18 mouse cellular contexts compared by ENCODE assay signal in genomic region chr2:26635489-26636324, GRCm38 (mm10). TPM values are rescaled to one million over a fixed set of nuclear protein-coding genes. Genes with fewer than 3 reads are reported as not detected.
DNase-seq lines count a peak whose midpoint lies in the region; ATAC-seq and TF ChIP-seq lines count a peak whose summit lies in the region.
"Had no signal": no experiment of that assay in that cellular context is flagged by ENCODE, and none has a peak within 500 bp of the region (broad histone marks: within the 10 kb centered on the region; RNA-seq: fewer than 3 reads in every experiment).

No protein-coding gene starts in this region.

- WGBS in intestine, embryonic 15.5 days, result 73% methylated on average over 21 of the region's 21 CpGs
- WGBS in intestine, postnatal 0 days, result 66% methylated on average over 21 of the region's 21 CpGs
- WGBS in limb, embryonic 15.5 days, result 75% methylated on average over 21 of the region's 21 CpGs

- dilution Hi-C loops in CH12.LX (cut with MboI; ENCODE audit: extremely low pct_ligation_motif_present, extremely low pct_unique_long_range_greater_than_20kb, low sequenced_read_pairs), result no loop called here

- no peak for TF ChIP-seq CTCF in intestine, postnatal 0 days (IDR thresholded peaks at IDR 0.05; ENCODE audit: low read depth)
- no peak for TF ChIP-seq CTCF in CH12.LX (conservative IDR thresholded peaks at IDR 0.05 in 1 of 2, IDR thresholded peaks at IDR 0.05 in 1 of 2; ENCODE audit: low read depth in 2 of 2, low read length in 2 of 2)
- no peak for TF ChIP-seq CTCF in G1E (IDR thresholded peaks at IDR 0.05; ENCODE audit: low read depth, low read length)

- in situ Hi-C loops in CH12.LX (cut with MboI; ENCODE audit: low pct_ligation_motif_present, low pct_unique_long_range_greater_than_20kb, low sequenced_read_pairs), result no loop called here

- TF ChIP-seq EP300 in CH12.LX (IDR thresholded peaks at IDR 0.05; ENCODE audit: low read length), result no peak

- no peak overlapping the region for H3K4me2 ChIP-seq in intestine, embryonic 15.5 days (replicated peaks)
- no peak overlapping the region for H3K4me2 ChIP-seq in intestine, postnatal 0 days (replicated peaks; ENCODE audit: low read depth)
- H3K4me2 ChIP-seq in CH12.LX (ENCODE audit: insufficient read depth, low read depth, poor library complexity, severe bottlenecking), result no peak overlapping the region
- no peak overlapping the region for H3K4me2 ChIP-seq in limb, embryonic 15.5 days

- peaks cover 31% of the 10 kb centered on the region for H3K4me1 ChIP-seq in intestine, embryonic 15.5 days (replicated peaks)
- 0 out of 2 replicates have a peak, but pooled peaks cover 8% of the 10 kb centered on the region for H3K4me1 ChIP-seq in intestine, postnatal 0 days (replicated peaks; ENCODE audit: control insufficient read depth, insufficient read depth, low read length)
- H3K4me1 ChIP-seq in CH12.LX (ENCODE audit: control insufficient read depth in 1 of 2, insufficient read depth in 2 of 2) (peaks cover 10 to 48% of the 10 kb centered on the region in 2 experiments), G1E (ENCODE audit: insufficient read depth, low read depth, low read length) (peaks cover 47% of the 10 kb centered on the region)
- H3K4me1 ChIP-seq in limb, embryonic 15.5 days, result peaks cover 31% of the 10 kb centered on the region

- H3K9me3 ChIP-seq in intestine, embryonic 15.5 days, result no peaks in the 10 kb centered on the region
- H3K9me3 ChIP-seq in intestine, postnatal 0 days (ENCODE audit: control insufficient read depth), result no peaks in the 10 kb centered on the region
- H3K9me3 ChIP-seq in CH12.LX (replicated peaks; ENCODE audit: low read length) (no peaks in the 10 kb centered on the region), G1E (replicated peaks) (no peaks in the 10 kb centered on the region)
- no peaks in the 10 kb centered on the region for H3K9me3 ChIP-seq in limb, embryonic 15.5 days

- 0 out of 2 replicates have a peak overlapping the region, but pooled peaks have one; percentile 3 for H3K9ac ChIP-seq in intestine, embryonic 15.5 days
- no peak overlapping the region for H3K9ac ChIP-seq in intestine, postnatal 0 days (ENCODE audit: low read depth, low read length)
- no peak overlapping the region for H3K9ac ChIP-seq in CH12.LX (ENCODE audit: insufficient read depth, low read depth)
- no peak overlapping the region for H3K9ac ChIP-seq in limb, embryonic 15.5 days

- peaks cover 29% of the 10 kb centered on the region for H3K79me2 ChIP-seq in CH12.LX (replicated peaks; ENCODE audit: control insufficient read depth, extremely low read depth, insufficient read depth, poor library complexity, severe bottlenecking)

- H3K27me3 ChIP-seq in intestine, embryonic 15.5 days (replicated peaks), result no peaks in the 10 kb centered on the region
- H3K27me3 ChIP-seq in intestine, postnatal 0 days (replicated peaks; ENCODE audit: control insufficient read depth, insufficient read depth, low read length), result no peaks in the 10 kb centered on the region
- H3K27me3 ChIP-seq in CH12.LX (replicated peaks) (no peaks in the 10 kb centered on the region), G1E (ENCODE audit: insufficient read depth, low read length) (peaks cover 15% of the 10 kb centered on the region)
- H3K27me3 ChIP-seq in limb, embryonic 15.5 days, result no peaks in the 10 kb centered on the region

- peaks cover 30% of the 10 kb centered on the region for H3K36me3 ChIP-seq in intestine, embryonic 15.5 days
- H3K36me3 ChIP-seq in intestine, postnatal 0 days (ENCODE audit: control insufficient read depth, insufficient read depth), result peaks cover 43% of the 10 kb centered on the region
- H3K36me3 ChIP-seq in CH12.LX (replicated peaks in 1 of 2; ENCODE audit: control insufficient read depth in 1 of 2, insufficient read depth in 1 of 2, low read length in 1 of 2) (peaks cover 40 to 52% of the 10 kb centered on the region in 2 experiments), G1E (replicated peaks) (peaks cover 62% of the 10 kb centered on the region)
- H3K36me3 ChIP-seq in limb, embryonic 15.5 days, result peaks cover 48% of the 10 kb centered on the region

- peak; percentile 38 for DNase-seq in CH12.LX (ENCODE audit: extremely low read depth)
- no peak for DNase-seq in G1E (ENCODE audit: low spot score)
- no peak for DNase-seq in thymus, postnatal 36 days
- no peak for DNase-seq in urinary bladder, postnatal 4 days (ENCODE audit: low spot score in 2 of 2)
- DNase-seq: adrenal gland, adult 2 months; gastrocnemius, postnatal 36 days; heart, postnatal 10 days; kidney, adult 11 months; lung, postnatal 10 days; right cerebral cortex, postnatal 14 days had no signal

- peak overlapping the region; percentile 2; the same call in 1 of the 2 replicates for H3K27ac ChIP-seq in intestine, embryonic 15.5 days
- no peak overlapping the region for H3K27ac ChIP-seq in intestine, postnatal 0 days (ENCODE audit: low read depth, low read length)
- no peak overlapping the region for H3K27ac ChIP-seq in CH12.LX (ENCODE audit: insufficient read depth, low read depth)
- peak overlapping the region; percentile 2; the same call in 1 of the 2 replicates for H3K27ac ChIP-seq in limb, embryonic 15.5 days

- no peak; the same call in none of the 2 replicates for TF ChIP-seq POLR2A in CH12.LX (IDR thresholded peaks at IDR 0.05; ENCODE audit: low read depth, low read length)

- no peak for TF ChIP-seq RAD21 in CH12.LX (IDR thresholded peaks at IDR 0.05; ENCODE audit: low read depth, low read length)

- no peak for ATAC-seq in intestine, embryonic 15.5 days
- ATAC-seq in intestine, postnatal 0 days, result no peak
- ATAC-seq in G1E (ENCODE audit: extremely low read depth, insufficient number of reproducible peaks, low FRiP score, poor library complexity, severe bottlenecking), result no peak
- no peak for ATAC-seq in limb, embryonic 15.5 days (ENCODE audit: insufficient number of reproducible peaks, low FRiP score, low TSS enrichment, low read depth)
- ATAC-seq: forebrain, embryonic 16.5 days had no signal

- no peak overlapping the region for H3K4me3 ChIP-seq in intestine, embryonic 15.5 days (replicated peaks)
- no peak overlapping the region for H3K4me3 ChIP-seq in intestine, postnatal 0 days (ENCODE audit: low read depth, low read length)
- H3K4me3 ChIP-seq in CH12.LX (replicated peaks in 1 of 3; ENCODE audit: low read depth in 2 of 3, low read length in 2 of 3, poor library complexity in 1 of 3) (no peak overlapping the region), G1E (ENCODE audit: low read depth, low read length) (peak overlapping the region; percentile 1; the same call in 1 of the 2 replicates)
- H3K4me3 ChIP-seq in limb, embryonic 15.5 days, result no peak overlapping the region

RNA-seq across cellular contexts. Expression of gene Fam69b, which starts 7.5 kb away (rescaled TPM):
- polyA plus RNA-seq in intestine, embryonic 15.5 days (2015; fragmentation: Nextera tagmentation; extraction: Ambion mirVana), result 31.1 and 32.6 TPM in 2 replicates
- 6.8 and 6.9 TPM in 2 replicates for polyA plus RNA-seq in intestine, postnatal 0 days (2015; fragmentation: Nextera tagmentation; extraction: Ambion mirVana)
- total RNA-seq in CH12.LX (2012; rRNA removed), result 0.88 and 1.2 TPM in 2 replicates
- total RNA-seq in CH12.LX (2014; rRNA removed), result 0.16 TPM in 1 of 2 replicates, not detected in the other
- polyA plus RNA-seq in CH12.LX (2012; ENCODE audit: insufficient read length, low read depth), result not detected in 2 replicates
- not detected in 2 replicates for total RNA-seq in G1E (2014; fragmentation: Nextera tagmentation)
- total RNA-seq in G1E (2017), result 0.22 TPM in 1 of 2 replicates, not detected in the other
- not detected in 2 replicates for polyA plus RNA-seq in G1E (2012)
- 32.0 and 42.8 TPM in 2 replicates for polyA plus RNA-seq in limb, embryonic 15.5 days (2015; fragmentation: Nextera tagmentation; extraction: Ambion mirVana)

RNA-seq across cellular contexts. Expression of gene Agpat2, which starts 31.5 kb away (rescaled TPM):
- 79.9 and 90.3 TPM in 2 replicates for polyA plus RNA-seq in intestine, embryonic 15.5 days (2015; fragmentation: Nextera tagmentation; extraction: Ambion mirVana)
- 124 and 128 TPM in 2 replicates for polyA plus RNA-seq in intestine, postnatal 0 days (2015; fragmentation: Nextera tagmentation; extraction: Ambion mirVana)
- 11.1 and 14.2 TPM in 2 replicates for total RNA-seq in CH12.LX (2012; rRNA removed)
- 8.6 and 10.6 TPM in 2 replicates for total RNA-seq in CH12.LX (2014; rRNA removed)
- polyA plus RNA-seq in CH12.LX (2012; ENCODE audit: insufficient read length, low read depth), result 9.5 TPM in 2 replicates
- total RNA-seq in G1E (2014; fragmentation: Nextera tagmentation), result 4.7 and 6.9 TPM in 2 replicates
- 4.6 and 7.4 TPM in 2 replicates for total RNA-seq in G1E (2017)
- 6.0 and 6.1 TPM in 2 replicates for polyA plus RNA-seq in G1E (2012)
- polyA plus RNA-seq in limb, embryonic 15.5 days (2015; fragmentation: Nextera tagmentation; extraction: Ambion mirVana), result 31.5 and 36.3 TPM in 2 replicates

RNA-seq across cellular contexts. Expression of gene Lcn4, which starts 35.4 kb away (rescaled TPM):
- polyA plus RNA-seq in intestine, embryonic 15.5 days (2015; fragmentation: Nextera tagmentation; extraction: Ambion mirVana), result not detected in 2 replicates
- not detected in 2 replicates for polyA plus RNA-seq in intestine, postnatal 0 days (2015; fragmentation: Nextera tagmentation; extraction: Ambion mirVana)
- total RNA-seq in CH12.LX (2012; rRNA removed) (not detected in 2 replicates), CH12.LX (2014; rRNA removed) (not detected in 2 replicates), G1E (2014; fragmentation: Nextera tagmentation) (not detected in 2 replicates), G1E (2017) (not detected in 2 replicates)
- polyA plus RNA-seq in CH12.LX (2012; ENCODE audit: insufficient read length, low read depth) (not detected in 2 replicates), G1E (2012) (not detected in 2 replicates)
- not detected in 2 replicates for polyA plus RNA-seq in limb, embryonic 15.5 days (2015; fragmentation: Nextera tagmentation; extraction: Ambion mirVana)
- total RNA-seq: adrenal gland, adult 2 months; gastrocnemius, postnatal 36 days; heart, postnatal 10 days; left cerebral cortex, postnatal 10 days had no signal
- polyA plus RNA-seq: adrenal gland, adult 2 months; embryonic facial prominence, embryonic 11.5 days; forebrain, embryonic 16.5 days; stomach, embryonic 14.5 days; urinary bladder, adult 2 months had no signal

RNA-seq across cellular contexts. Expression of gene Gm20532, which starts 49.3 kb away (rescaled TPM):
- polyA plus RNA-seq in intestine, embryonic 15.5 days (2015; fragmentation: Nextera tagmentation; extraction: Ambion mirVana), result not detected in 2 replicates
- polyA plus RNA-seq in intestine, postnatal 0 days (2015; fragmentation: Nextera tagmentation; extraction: Ambion mirVana), result not detected in 2 replicates
- not detected in 2 replicates for total RNA-seq in CH12.LX (2012; rRNA removed)
- total RNA-seq in CH12.LX (2014; rRNA removed), result not detected in 2 replicates
- polyA plus RNA-seq in CH12.LX (2012; ENCODE audit: insufficient read length, low read depth), result not detected in 2 replicates
- total RNA-seq in G1E (2014; fragmentation: Nextera tagmentation), result not detected in 2 replicates
- not detected in 2 replicates for total RNA-seq in G1E (2017)
- not detected in 2 replicates for polyA plus RNA-seq in G1E (2012)
- 0.24 TPM in 1 of 2 replicates, not detected in the other for polyA plus RNA-seq in limb, embryonic 15.5 days (2015; fragmentation: Nextera tagmentation; extraction: Ambion mirVana)
- total RNA-seq: adrenal gland, adult 2 months; gastrocnemius, postnatal 36 days; left cerebral cortex, postnatal 10 days had no signal
- polyA plus RNA-seq: adrenal gland, adult 2 months; embryonic facial prominence, embryonic 11.5 days; forebrain, embryonic 16.5 days; stomach, embryonic 14.5 days; urinary bladder, adult 2 months had no signal

RNA-seq across cellular contexts. Expression of gene Egfl7, which starts 55.9 kb away (rescaled TPM):
- 113 and 124 TPM in 2 replicates for polyA plus RNA-seq in intestine, embryonic 15.5 days (2015; fragmentation: Nextera tagmentation; extraction: Ambion mirVana)
- polyA plus RNA-seq in intestine, postnatal 0 days (2015; fragmentation: Nextera tagmentation; extraction: Ambion mirVana), result 54.4 and 65.2 TPM in 2 replicates
- 35.0 and 39.3 TPM in 2 replicates for total RNA-seq in CH12.LX (2012; rRNA removed)
- 18.9 and 20.1 TPM in 2 replicates for total RNA-seq in CH12.LX (2014; rRNA removed)
- 21.4 and 24.7 TPM in 2 replicates for polyA plus RNA-seq in CH12.LX (2012; ENCODE audit: insufficient read length, low read depth)
- total RNA-seq in G1E (2014; fragmentation: Nextera tagmentation), result 29.6 and 31.9 TPM in 2 replicates
- 160 and 228 TPM in 2 replicates for total RNA-seq in G1E (2017)
- 131 and 136 TPM in 2 replicates for polyA plus RNA-seq in G1E (2012)
- 107 and 122 TPM in 2 replicates for polyA plus RNA-seq in limb, embryonic 15.5 days (2015; fragmentation: Nextera tagmentation; extraction: Ambion mirVana)

Comparison
In these comparisons a context has a peak if more than half of its experiments do, and no peak if none do; other contexts are left out.
1. H3K27ac ChIP-seq: peak in intestine, embryonic 15.5 days (single experiment) and limb, embryonic 15.5 days (single experiment); none in intestine, postnatal 0 days (single experiment) and CH12.LX (single experiment).